Mouse (Mus musculus) MEL (cell line): Measurements from ENCODE around the gene Bcl7a. TPM values are rescaled to one million over a fixed set of nuclear protein-coding genes. Genes with fewer than 3 reads are reported as not detected.

ENCODE experiments used
- DNase-seq: peaks from one replicate; pipeline ENCODE4 v3.0.0; 2011; ENCODE audit warnings: low read depth, low spot score
- H3K27ac ChIP-seq: 2 replicates; pipeline ENCODE4 v1.5.1; 2012; ENCODE audit warnings: low read depth, mild to moderate bottlenecking, control low read depth, low read length, moderate library complexity; ENCODE audit not compliant: control insufficient read depth
- H3K27me3 ChIP-seq, 2 experiments: fragments of 150-350 bp in 1 of 2; sonication (generic) in 1 of 2; 2 replicates each; pipeline ENCODE4 v1.6.1; 2012; ENCODE audit warnings: low read length in 2 of 2, mild to moderate bottlenecking in 2 of 2, improper control_type of control experiment in 1 of 2, moderate library complexity in 1 of 2; ENCODE audit not compliant: insufficient read depth in 2 of 2, control insufficient read depth in 1 of 2
- H3K36me3 ChIP-seq, 2 experiments: 2 replicates each; pipeline ENCODE4 v1.6.1; 2012 to 2014; ENCODE audit warnings: low read length in 2 of 2, improper control_type of control experiment in 1 of 2, inconsistent platforms in 1 of 2, mild to moderate bottlenecking in 1 of 2; ENCODE audit not compliant: insufficient read depth in 2 of 2, control insufficient read depth in 1 of 2
- H3K4me1 ChIP-seq, 2 experiments: fragments of 150-350 bp in 1 of 2; sonication (generic) in 1 of 2; 2 replicates each; pipeline ENCODE4 v1.6.1; 2012; ENCODE audit warnings: low read length in 2 of 2, improper control_type of control experiment in 1 of 2, mild to moderate bottlenecking in 1 of 2; ENCODE audit not compliant: insufficient read depth in 2 of 2, control insufficient read depth in 1 of 2
- H3K4me3 ChIP-seq, 2 experiments: fragments of 150-350 bp in 1 of 2; sonication (generic) in 1 of 2; 2 replicates each; pipeline ENCODE4 v1.5.1; 2012; ENCODE audit warnings: low read depth in 2 of 2, low read length in 2 of 2, mild to moderate bottlenecking in 2 of 2, moderate library complexity in 2 of 2, control low read depth in 1 of 2, improper control_type of control experiment in 1 of 2; ENCODE audit not compliant: control insufficient read depth in 1 of 2, insufficient read depth in 1 of 2
- H3K79me2 ChIP-seq: 2 replicates; pipeline ENCODE4 v1.6.1; 2012; ENCODE audit warnings: mild to moderate bottlenecking, low read length, moderate library complexity; ENCODE audit not compliant: control insufficient read depth, poor library complexity, insufficient read depth
- H3K9ac ChIP-seq: 2 replicates; pipeline ENCODE4 v1.6.1; 2012; ENCODE audit warnings: low read depth, mild to moderate bottlenecking, control low read depth, low read length, moderate library complexity; ENCODE audit not compliant: control insufficient read depth, poor library complexity, severe bottlenecking
- H3K9me3 ChIP-seq: fragments of 150-350 bp; sonication (generic); replicated peaks from 2 replicates; pipeline ENCODE4 v1.6.1; 2012; ENCODE audit warnings: mild to moderate bottlenecking, low read length, improper control_type of control experiment, moderate library complexity; ENCODE audit not compliant: insufficient read depth
- BHLHE40 ChIP-seq: IDR thresholded peaks from 2 replicates; pipeline ENCODE4 v1.6.1; 2012; ENCODE audit warnings: low read depth, mild to moderate bottlenecking, inconsistent platforms, low read length, improper control_type of control experiment, borderline replicate concordance
- CHD1 ChIP-seq: IDR thresholded peaks from 2 replicates; pipeline ENCODE4 v1.6.1; 2012; ENCODE audit warnings: low read depth, mild to moderate bottlenecking, inconsistent platforms, low read length, improper control_type of control experiment
- CHD2 ChIP-seq: IDR thresholded peaks from 2 replicates; pipeline ENCODE4 v1.6.1; 2011; ENCODE audit warnings: low read length, improper control_type of control experiment
- CTCF ChIP-seq, 3 experiments: IDR thresholded peaks in 2 of 3; conservative IDR thresholded peaks in 1 of 3; 2 replicates each; pipeline ENCODE4 v1.5.1; 2011 to 2012; ENCODE audit warnings: low read length in 3 of 3, low read depth in 2 of 3, mild to moderate bottlenecking in 2 of 3, improper control_type of control experiment in 1 of 3, inconsistent platforms in 1 of 3, mixed read lengths in 1 of 3, moderate library complexity in 1 of 3; ENCODE audit not compliant: control insufficient read depth in 1 of 3, insufficient read depth in 1 of 3, poor library complexity in 1 of 3, severe bottlenecking in 1 of 3
- ELF1 ChIP-seq: IDR thresholded peaks from 2 replicates; pipeline ENCODE4 v1.6.1; 2014; ENCODE audit warnings: low read depth, mild to moderate bottlenecking, inconsistent platforms, low read length, improper control_type of control experiment, moderate library complexity
- GABPA ChIP-seq: IDR thresholded peaks from 2 replicates; pipeline ENCODE4 v1.6.1; 2012; ENCODE audit warnings: low read depth, mild to moderate bottlenecking, inconsistent platforms, low read length, improper control_type of control experiment, moderate library complexity
- HCFC1 ChIP-seq: IDR thresholded peaks from 2 replicates; pipeline ENCODE4 v1.6.1; 2012; ENCODE audit warnings: low read depth, mild to moderate bottlenecking, inconsistent platforms, low read length, improper control_type of control experiment, moderate library complexity
- JUND ChIP-seq: IDR thresholded peaks from 2 replicates; pipeline ENCODE4 v1.6.1; 2011; ENCODE audit warnings: low read depth, mild to moderate bottlenecking, improper control_type of control experiment, low read length
- KAT2A ChIP-seq: conservative IDR thresholded peaks from 2 replicates; pipeline ENCODE4 v1.6.1; 2012; ENCODE audit warnings: low read depth, low read length, improper control_type of control experiment, inconsistent platforms
- MAX ChIP-seq: IDR thresholded peaks from 2 replicates; pipeline ENCODE4 v1.6.1; 2011; ENCODE audit warnings: low read length, improper control_type of control experiment
- MAZ ChIP-seq: IDR thresholded peaks from 2 replicates; pipeline ENCODE4 v1.6.1; 2012; ENCODE audit warnings: low read depth, mild to moderate bottlenecking, inconsistent platforms, low read length, improper control_type of control experiment
- NELFE ChIP-seq: IDR thresholded peaks from 2 replicates; pipeline ENCODE4 v1.6.1; 2011; ENCODE audit warnings: low read depth, low read length, improper control_type of control experiment
- NRF1 ChIP-seq: IDR thresholded peaks from 2 replicates; pipeline ENCODE4 v1.6.1; 2014; ENCODE audit warnings: low read depth, mild to moderate bottlenecking, inconsistent platforms, low read length, improper control_type of control experiment, moderate library complexity; ENCODE audit not compliant: poor library complexity, insufficient read depth, severe bottlenecking
- POLR2A ChIP-seq, 2 experiments: IDR thresholded peaks; 2 replicates each; pipeline ENCODE4 v1.6.1; 2011 to 2012; ENCODE audit warnings: low read length in 2 of 2, mild to moderate bottlenecking in 2 of 2, control low read depth in 1 of 2, improper control_type of control experiment in 1 of 2, low read depth in 1 of 2, moderate library complexity in 1 of 2; ENCODE audit not compliant: control insufficient read depth in 1 of 2, insufficient read depth in 1 of 2, poor library complexity in 1 of 2
- POLR2AphosphoS2 ChIP-seq: IDR thresholded peaks from 2 replicates; pipeline ENCODE4 v1.6.1; 2011; ENCODE audit warnings: low read length, improper control_type of control experiment
- RCOR1 ChIP-seq: IDR thresholded peaks from 2 replicates; pipeline ENCODE4 v1.6.1; 2012; ENCODE audit warnings: low read depth, mild to moderate bottlenecking, inconsistent platforms, low read length, improper control_type of control experiment
- SIN3A ChIP-seq: IDR thresholded peaks from 2 replicates; pipeline ENCODE4 v1.6.1; 2012; ENCODE audit warnings: low read length, improper control_type of control experiment, inconsistent platforms
- TBP ChIP-seq: IDR thresholded peaks from 2 replicates; pipeline ENCODE4 v1.8.0; 2011; ENCODE audit warnings: low read depth, low read length, improper control_type of control experiment
- TCF12 ChIP-seq: IDR thresholded peaks from 2 replicates; pipeline ENCODE4 v1.6.1; 2014; ENCODE audit warnings: low read depth, mild to moderate bottlenecking, inconsistent platforms, low read length, improper control_type of control experiment, moderate library complexity
- UBTF ChIP-seq: IDR thresholded peaks from 2 replicates; pipeline ENCODE4 v1.6.1; 2012; ENCODE audit warnings: low read depth, mild to moderate bottlenecking, inconsistent platforms, low read length, improper control_type of control experiment, moderate library complexity, borderline replicate concordance; ENCODE audit not compliant: insufficient read depth
- USF2 ChIP-seq, 2 experiments: IDR thresholded peaks; 2 replicates each; pipeline ENCODE4 v1.6.1; 2011 to 2012; ENCODE audit warnings: improper control_type of control experiment in 2 of 2, low read length in 2 of 2, borderline replicate concordance in 1 of 2, inconsistent platforms in 1 of 2, low read depth in 1 of 2, mild to moderate bottlenecking in 1 of 2; ENCODE audit not compliant: insufficient read depth in 1 of 2
- ZC3H11A ChIP-seq: IDR thresholded peaks from 2 replicates; pipeline ENCODE4 v1.6.1; 2012; ENCODE audit warnings: low read depth, mild to moderate bottlenecking, inconsistent platforms, low read length, improper control_type of control experiment
- ZKSCAN1 ChIP-seq: IDR thresholded peaks from 2 replicates; pipeline ENCODE4 v1.6.1; 2012; ENCODE audit warnings: low read depth, mild to moderate bottlenecking, inconsistent platforms, low read length, improper control_type of control experiment, moderate library complexity
- ZMIZ1 ChIP-seq: IDR thresholded peaks from 2 replicates; pipeline ENCODE4 v1.6.1; 2012; ENCODE audit warnings: low read depth, mild to moderate bottlenecking, inconsistent platforms, low read length, improper control_type of control experiment, moderate library complexity
- polyA plus RNA-seq, 2 experiments: library from polyadenylated mRNA; stranded (reverse) in 1 of 2; unstranded in 1 of 2; fragments of >175 nt in 1 of 2; fragments of >200 nt in 1 of 2; gene quantifications; 2 replicates each; pipeline versions ENCODE4 v1.2.1 to v1.2.4; 2012; ENCODE audit warnings: low replicate concordance in 2 of 2, low read depth in 1 of 2; ENCODE audit not compliant: insufficient read length in 2 of 2, insufficient read depth in 1 of 2, missing spikeins in 1 of 2
- total RNA-seq: library from RNA; depleted of rRNA; stranded (reverse); fragments of 300-350 nt; gene quantifications from 2 replicates; pipeline ENCODE4 v1.2.3, GENCODE M21; 2012; rRNA removed

Gene Bcl7a
- 3.1 and 3.5 TPM in 2 replicates for total RNA-seq
- 10 to 100 TPM in 1 of 2 experiments, not detected in 1; 11.0 TPM for polyA plus RNA-seq

DNA sequence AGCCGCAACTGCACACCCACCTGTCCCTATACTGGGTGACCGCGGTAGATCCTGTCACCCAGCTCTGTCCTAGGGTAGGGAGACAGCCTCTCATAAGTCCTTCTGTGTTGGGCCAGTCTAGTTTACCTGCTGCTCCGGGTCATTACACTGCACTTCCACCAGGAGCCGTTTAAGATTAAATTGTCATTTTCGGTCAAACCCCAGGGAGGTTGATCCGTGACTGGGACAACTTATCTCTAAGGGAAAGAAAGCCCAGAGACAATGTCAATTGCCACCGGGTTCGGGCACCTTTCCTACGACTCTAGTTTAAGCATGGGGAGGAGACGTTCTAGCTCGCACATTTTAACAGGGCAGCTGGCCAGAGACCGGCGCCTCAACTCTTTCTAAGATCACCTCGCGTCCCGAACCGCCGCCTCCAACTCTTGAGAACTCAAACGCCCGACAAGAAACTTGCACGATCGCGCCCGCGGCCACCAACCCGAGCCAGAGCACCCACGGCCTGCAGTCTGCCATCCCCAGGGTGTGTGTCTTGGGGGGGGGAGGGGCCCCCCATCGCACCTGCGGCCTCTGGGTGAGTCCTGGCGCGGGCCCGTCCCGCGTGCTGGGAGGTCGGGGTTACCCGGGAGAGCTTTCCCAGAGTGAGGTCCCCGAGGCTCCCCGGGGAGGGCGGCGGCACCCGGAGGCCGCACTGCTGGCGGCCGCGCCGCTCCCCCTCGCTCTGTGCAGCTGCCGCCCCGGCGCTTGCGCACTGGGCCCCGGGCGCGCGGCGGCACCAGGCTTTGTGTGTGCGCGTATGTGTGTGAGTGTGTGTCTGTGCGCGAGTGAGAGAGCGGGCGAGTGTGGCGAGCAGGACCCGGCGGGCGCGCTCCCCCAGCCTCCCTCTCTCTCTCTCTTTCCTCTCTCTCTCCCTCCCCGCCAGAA is at the start of gene Bcl7a:
Gene Bcl7a, plus strand, starts transcription at position 128 of the 921 bp plus-strand sequence.
- Histone ChIP-seq H3K27ac (peak within 1 kb of the TSS; percentile 84), H3K9ac (peak within 1 kb of the TSS; percentile 95), H3K79me2 (peaks cover 21% of the 10 kb centered on the region), H3K27me3 (no peaks in the 10 kb centered on the region; a peak in 2 of 4 replicates), H3K4me3 (peak within 1 kb of the TSS; percentile 86 to 90), H3K4me1 (no peaks in the 10 kb centered on the region), H3K36me3 (no peaks in the 10 kb centered on the region), H3K9me3 (no peaks in the 10 kb centered on the region)
- peak; percentile 84 for DNase-seq
- peak in 1 of 2 experiments; percentile 68; a peak in 2 of 4 replicates for TF ChIP-seq POLR2A (IDR thresholded peaks at IDR 0.05; ENCODE audit: control insufficient read depth in 1 of 2, insufficient read depth in 1 of 2, low read depth in 1 of 2, low read length in 2 of 2, poor library complexity in 1 of 2)
- TF ChIP-seq BHLHE40: no peak
- peak; percentile 51; the same call in 1 of the 2 replicates for TF ChIP-seq HCFC1
- peak; percentile 36; the same call in 1 of the 2 replicates for TF ChIP-seq TCF12
- TF ChIP-seq CTCF (IDR thresholded peaks at IDR 0.05 in 2 of 3, conservative IDR thresholded peaks at IDR 0.05 in 1 of 3; ENCODE audit: control insufficient read depth in 1 of 3, insufficient read depth in 1 of 3, low read depth in 2 of 3, low read length in 3 of 3, poor library complexity in 1 of 3, severe bottlenecking in 1 of 3): peak in 1 of 3 experiments; percentile 13; a peak in 2 of 6 replicates
- no peak for TF ChIP-seq RCOR1
- 0 out of 2 replicates have a peak, but pooled peaks have one; percentile 37 for TF ChIP-seq CHD1
- TF ChIP-seq SIN3A: peak; percentile 67
- no peak for TF ChIP-seq USF2 (IDR thresholded peaks at IDR 0.05; ENCODE audit: borderline replicate concordance in 1 of 2, insufficient read depth in 1 of 2, low read depth in 1 of 2, low read length in 2 of 2)
- peak; percentile 59 for TF ChIP-seq NELFE
- TF ChIP-seq TBP: no peak
- TF ChIP-seq MAX: peak; percentile 15; the same call in 1 of the 2 replicates
- TF ChIP-seq POLR2AphosphoS2: 0 out of 2 replicates have a peak, but pooled peaks have one; percentile 34
- TF ChIP-seq ZC3H11A: no peak
- peak; percentile 84 for TF ChIP-seq NRF1
- TF ChIP-seq ZMIZ1: 0 out of 2 replicates have a peak, but pooled peaks have one; percentile 53

DNA sequence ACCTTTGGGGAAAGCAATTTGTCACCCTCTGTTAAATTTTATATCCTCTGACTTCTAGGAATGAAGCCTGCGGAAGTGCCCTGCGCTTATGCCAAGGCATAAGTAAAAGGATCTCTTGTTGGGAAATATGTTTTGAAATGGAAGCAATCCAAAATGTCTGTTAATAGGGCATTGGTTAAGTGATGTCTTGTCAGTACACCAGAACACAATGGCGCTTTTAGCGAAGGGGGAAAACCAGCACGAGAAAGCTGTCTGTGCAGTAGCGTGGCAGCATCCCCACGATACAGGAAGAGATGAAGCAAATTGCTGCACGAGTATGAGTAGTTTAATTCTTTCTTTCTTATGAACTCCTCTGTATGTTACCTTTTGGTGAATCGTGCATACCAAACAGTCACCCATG is 49.0 kb upstream of the Bcl7a start:
- Histone ChIP-seq H3K4me3 (no peak overlapping the region), H3K27me3 (no peaks in the 10 kb centered on the region), H3K9me3 (no peaks in the 10 kb centered on the region), H3K27ac (no peak overlapping the region), H3K4me1 (no peaks in the 10 kb centered on the region), H3K9ac (no peak overlapping the region), H3K36me3 (no peaks in the 10 kb centered on the region), H3K79me2 (no peaks in the 10 kb centered on the region)
- no peak for DNase-seq
- TF ChIP-seq NRF1 (no peak), ZKSCAN1 (no peak), MAZ (no peak), KAT2A (no peak), JUND (no peak), ELF1 (no peak), CHD2 (no peak), RCOR1 (no peak), UBTF (no peak), GABPA (no peak), TCF12 (no peak), SIN3A (no peak), ZMIZ1 (no peak)
